41 mouse cellular contexts compared by ENCODE assay signal in genomic region chr1:191170444-191170843, GRCm38 (mm10). TPM values are rescaled to one million over a fixed set of nuclear protein-coding genes. Genes with fewer than 3 reads are reported as not detected.
"Had no signal": no experiment of that assay in that cellular context is flagged by ENCODE, and none has a peak within 500 bp of the region (broad histone marks: within the 10 kb centered on the region; RNA-seq: fewer than 3 reads in every experiment).

No protein-coding gene starts in this region.

- H3K4me1 ChIP-seq: heart, embryonic 12.5 days; limb, embryonic 13.5 days; limb, embryonic 15.5 days; liver, embryonic 13.5 days had no signal

- H3K36me3 ChIP-seq: hindbrain, embryonic 10.5 days; hindbrain, embryonic 12.5 days; kidney, embryonic 15.5 days; limb, embryonic 13.5 days; limb, embryonic 15.5 days; liver, embryonic 13.5 days had no signal

- H3K9me3 ChIP-seq: heart, embryonic 10.5 days; heart, embryonic 12.5 days; hindbrain, embryonic 10.5 days; hindbrain, embryonic 12.5 days; kidney, embryonic 15.5 days; limb, embryonic 13.5 days; limb, embryonic 15.5 days; liver, embryonic 13.5 days had no signal

- DNase-seq: gastrocnemius, adult 2 months; gastrocnemius, postnatal 10 days; gastrocnemius, postnatal 25 days; heart, adult 18-20 months; heart, postnatal 10 days; heart, postnatal 4 days; kidney, adult 11 months; kidney, adult 2 months; kidney, adult 9 months; kidney, postnatal 14 days; kidney, postnatal 36 days; layer of hippocampus, adult 9-11 months; layer of hippocampus, postnatal 36 days; left cerebral cortex, postnatal 4 days; liver, embryonic 13.5 days had no signal

- H3K4me3 ChIP-seq: gastrocnemius, adult 2 months; heart, embryonic 10.5 days; heart, embryonic 12.5 days; hindbrain, embryonic 10.5 days; hindbrain, embryonic 12.5 days; kidney, embryonic 15.5 days; limb, embryonic 13.5 days; limb, embryonic 15.5 days; liver, embryonic 13.5 days had no signal

- H3K9ac ChIP-seq: heart, embryonic 12.5 days; hindbrain, embryonic 12.5 days; hindbrain, embryonic 14.5 days; kidney, embryonic 15.5 days; limb, embryonic 13.5 days; limb, embryonic 15.5 days; liver, embryonic 13.5 days had no signal

- H3K4me2 ChIP-seq: heart, embryonic 12.5 days; hindbrain, embryonic 12.5 days; hindbrain, embryonic 14.5 days; kidney, embryonic 15.5 days; limb, embryonic 13.5 days; limb, embryonic 15.5 days; liver, embryonic 13.5 days had no signal

- H3K27me3 ChIP-seq: heart, embryonic 12.5 days; hindbrain, embryonic 12.5 days; kidney, embryonic 15.5 days; limb, embryonic 13.5 days; limb, embryonic 15.5 days had no signal

- ATAC-seq: hindbrain, embryonic 16.5 days; inflammation-experienced regulatory T-cells, adult 6 months had no signal

- H3K27ac ChIP-seq: gastrocnemius, adult 2 months; heart, embryonic 10.5 days; hindbrain, embryonic 10.5 days; hindbrain, embryonic 12.5 days; hindbrain, embryonic 14.5 days; kidney, embryonic 15.5 days; kidney, postnatal 0 days; limb, embryonic 13.5 days; limb, embryonic 15.5 days; liver, embryonic 13.5 days had no signal

RNA-seq across cellular contexts. Expression of gene Fam71a, which starts 5.8 kb away (rescaled TPM):
- total RNA-seq: gastrocnemius, adult 2 months; gastrocnemius, postnatal 10 days; gastrocnemius, postnatal 25 days; gastrocnemius, postnatal 4 days; heart, adult 18-20 months; heart, adult 8-10 months; heart, postnatal 10 days; heart, postnatal 25 days; heart, postnatal 4 days; layer of hippocampus, adult 18-20 months; layer of hippocampus, adult 8-10 months; layer of hippocampus, postnatal 14 days; layer of hippocampus, postnatal 36 days; left cerebral cortex, adult 18-20 months; left cerebral cortex, adult 8-10 months; left cerebral cortex, postnatal 10 days; left cerebral cortex, postnatal 25 days; left cerebral cortex, postnatal 4 days had no signal
- polyA plus RNA-seq: frontal cortex, adult 2 months; heart, embryonic 10.5 days; heart, embryonic 12.5 days; heart, embryonic 14.5 days; heart, embryonic 16.5 days; hindbrain, embryonic 10.5 days; hindbrain, embryonic 12.5 days; hindbrain, embryonic 14.5 days; hindbrain, embryonic 16.5 days; inflammation-experienced regulatory T-cells, adult 6 months; kidney, adult 2 months; kidney, embryonic 15.5 days; kidney, postnatal 0 days; large intestine, adult 2 months; limb, embryonic 11.5 days; limb, embryonic 13.5 days; limb, embryonic 15.5 days; liver, embryonic 13.5 days had no signal

RNA-seq across cellular contexts. Expression of gene Atf3, which starts 47.4 kb away (rescaled TPM):
- polyA plus RNA-seq: inflammation-experienced regulatory T-cells, adult 6 months had no signal
